Mouse (Mus musculus) adrenal gland, postnatal 36 days (tissue): ENCODE results near the gene Rph3a. TPM values are rescaled to one million over a fixed set of nuclear protein-coding genes. Genes with fewer than 3 reads are reported as not detected.
"Not testable (repeated sequence)": the region's sequence is repeated elsewhere in the genome, so short reads cannot be mapped to it uniquely, and the experiment has no call there.

Source experiments
- DNase-seq, 2 experiments: peaks; one replicate each; pipeline ENCODE4 v3.0.0; 2021; ENCODE audit warnings: mixed read lengths in 1 of 2
- total RNA-seq, 2 experiments: library from RNA; stranded (reverse); gene quantifications; 2 replicates each; pipeline ENCODE4 v1.2.3; 2021

The Rph3a gene
- total RNA-seq, 2 experiments from 2014 or later: 2.3 to 3.2 TPM

DNA sequence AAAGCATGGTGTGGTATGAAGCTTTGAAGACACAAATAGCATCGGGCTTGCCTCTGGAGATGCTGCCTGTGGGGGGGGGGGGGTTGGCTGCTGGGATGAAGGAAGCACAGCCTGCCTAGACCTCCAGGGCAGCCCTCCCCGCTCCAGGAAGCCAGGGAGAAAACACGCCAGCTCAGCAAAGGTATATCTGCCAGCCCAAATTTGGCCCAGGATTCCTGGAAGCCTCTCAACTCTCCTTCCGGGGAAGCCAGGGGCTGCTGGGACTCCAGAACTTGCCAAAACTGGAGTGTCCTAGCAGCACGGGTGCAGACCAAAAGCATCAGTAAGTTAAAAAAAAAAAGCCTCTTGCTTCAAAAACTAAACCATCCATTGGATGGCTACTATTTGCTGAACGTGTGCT lies 37.6 kb downstream of the Rph3a start:
- no peak for DNase-seq

DNA sequence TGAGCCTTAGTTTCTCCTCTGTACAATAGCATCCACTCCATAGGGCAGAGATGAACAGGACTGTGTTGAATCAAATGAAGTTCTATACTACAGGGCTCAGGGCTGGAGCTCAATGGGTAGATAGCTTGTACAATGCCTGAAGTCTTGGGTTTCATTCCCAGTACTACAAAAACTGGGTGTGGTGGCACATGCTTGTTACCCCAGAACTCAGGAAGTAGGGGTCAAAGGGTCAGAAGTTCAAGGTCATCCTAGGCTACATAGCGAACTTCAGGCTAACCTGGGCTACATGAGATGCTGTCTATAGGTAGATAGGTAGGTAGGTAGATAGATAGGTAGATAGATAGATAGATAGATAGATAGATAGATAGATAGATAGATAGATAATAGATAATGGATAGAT lies 38.6 kb downstream of the Rph3a start:
- DNase-seq: no peak

DNA sequence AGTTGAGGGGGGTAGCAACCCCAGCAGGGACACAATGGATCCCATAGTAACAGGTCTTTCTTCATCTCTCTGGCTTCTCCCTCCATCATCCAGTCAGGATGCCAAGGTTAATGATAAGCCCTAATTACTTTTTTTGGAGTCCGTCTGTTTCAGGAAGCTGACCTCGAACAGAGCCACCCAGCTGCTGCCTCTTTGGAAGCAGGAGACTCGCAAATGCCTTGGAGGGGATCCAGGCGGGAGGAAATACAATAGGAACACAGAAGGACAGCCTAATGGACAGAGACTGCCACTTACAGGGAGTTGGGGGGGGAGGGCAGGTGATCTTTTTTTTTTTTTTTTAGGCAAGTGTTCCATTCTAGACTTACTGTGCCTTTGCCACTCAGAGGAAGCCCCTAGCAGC lies 40.2 kb downstream of the Rph3a start:
- DNase-seq: peak; percentile 52 to 55

DNA sequence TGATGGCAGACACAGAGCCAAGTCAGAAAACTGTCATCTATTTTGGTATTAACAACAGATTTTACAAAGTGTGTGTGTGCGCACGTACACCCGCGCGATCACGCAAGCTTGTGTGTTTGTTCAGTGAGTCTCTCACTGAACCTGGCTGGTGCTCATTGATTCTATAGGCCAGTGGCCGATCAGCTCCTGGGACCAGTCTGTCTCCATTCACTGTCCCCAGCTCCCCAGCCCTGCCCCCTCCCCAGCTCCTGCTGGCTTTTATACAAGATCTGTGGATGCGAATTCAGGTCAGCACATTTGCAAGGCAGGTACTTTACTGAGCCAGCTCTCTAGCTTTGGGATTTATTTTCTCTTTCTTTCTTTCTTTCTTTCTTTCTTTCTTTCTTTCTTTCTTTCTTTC lies 41.1 kb downstream of the Rph3a start:
- no peak for DNase-seq

DNA sequence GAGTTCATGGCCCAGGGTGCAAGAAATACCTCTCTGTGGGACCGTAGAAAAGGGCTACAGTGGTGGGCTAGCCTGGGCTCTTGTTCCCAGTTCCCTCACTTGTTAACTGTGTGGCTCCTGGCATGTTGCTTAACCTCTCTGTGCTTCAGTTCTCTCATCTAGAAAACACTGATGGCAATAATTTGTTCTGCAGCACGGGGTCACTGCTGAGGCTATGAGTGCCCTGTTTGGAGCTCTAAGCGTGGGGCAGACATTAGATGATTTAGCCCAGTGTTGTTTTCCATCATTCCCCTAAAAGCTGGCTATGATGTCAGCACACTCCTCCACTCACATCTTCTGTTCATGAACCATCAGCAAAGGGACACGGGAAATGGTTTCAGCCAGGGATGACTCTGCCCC lies 41.8 kb downstream of the Rph3a start:
- no peak for DNase-seq

DNA sequence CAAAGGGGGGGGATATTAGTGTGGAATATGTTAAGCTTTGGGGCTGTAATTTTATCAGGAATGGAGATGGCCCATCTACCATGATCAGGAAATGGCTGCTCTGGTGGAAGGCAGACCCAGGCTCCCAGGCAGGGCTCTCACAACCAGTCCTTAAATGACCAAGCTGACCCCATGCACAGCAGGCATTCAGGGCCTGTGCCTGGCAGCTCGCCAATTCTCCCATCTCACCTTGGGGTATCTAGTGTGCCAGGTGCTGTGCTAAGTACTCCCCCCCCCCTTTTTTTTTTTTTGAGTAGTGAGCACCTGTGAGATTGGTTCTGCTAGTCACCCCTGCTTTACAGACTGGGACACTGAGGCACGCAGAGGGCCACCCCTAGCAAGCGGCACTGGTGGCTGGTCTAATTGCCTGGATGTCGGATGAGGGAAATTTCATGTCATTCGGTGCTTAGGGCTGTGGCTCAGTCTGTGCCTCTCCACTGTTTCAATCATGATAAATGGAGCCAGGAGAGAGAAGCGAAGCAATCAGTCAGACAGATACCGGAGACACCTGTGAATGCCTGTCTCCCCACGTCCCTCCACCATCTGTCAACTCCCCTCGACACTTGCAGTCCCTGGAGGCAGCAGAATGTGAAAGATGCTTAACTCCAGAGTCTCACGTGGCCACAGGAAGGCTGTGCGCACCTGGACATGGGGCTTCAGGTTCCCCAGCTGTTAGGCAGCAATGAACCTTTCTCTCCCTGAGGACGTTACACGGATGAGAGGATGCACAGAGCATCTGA lies 42.3 kb downstream of the Rph3a start:
- no peak for DNase-seq

DNA sequence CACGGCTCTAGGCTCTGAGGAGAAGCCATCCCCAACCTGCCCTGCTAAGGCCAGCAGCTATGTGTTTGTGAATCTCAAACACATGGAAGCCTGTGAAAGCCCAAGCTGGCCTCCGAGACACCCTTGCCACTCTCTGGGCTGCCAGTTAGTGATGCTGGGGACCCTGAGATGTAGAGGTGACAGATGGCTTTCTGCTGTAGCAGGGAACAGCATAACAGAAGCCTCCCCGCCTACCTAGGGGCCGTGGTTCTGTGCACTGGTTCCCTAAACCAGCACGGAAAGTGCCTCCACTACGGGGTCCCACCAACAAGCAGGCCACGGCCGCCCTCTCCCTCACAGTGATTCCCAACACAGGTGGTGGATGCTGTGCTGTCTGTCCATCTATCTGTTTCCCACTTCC lies 43.0 kb downstream of the Rph3a start:
- DNase-seq: no peak

DNA sequence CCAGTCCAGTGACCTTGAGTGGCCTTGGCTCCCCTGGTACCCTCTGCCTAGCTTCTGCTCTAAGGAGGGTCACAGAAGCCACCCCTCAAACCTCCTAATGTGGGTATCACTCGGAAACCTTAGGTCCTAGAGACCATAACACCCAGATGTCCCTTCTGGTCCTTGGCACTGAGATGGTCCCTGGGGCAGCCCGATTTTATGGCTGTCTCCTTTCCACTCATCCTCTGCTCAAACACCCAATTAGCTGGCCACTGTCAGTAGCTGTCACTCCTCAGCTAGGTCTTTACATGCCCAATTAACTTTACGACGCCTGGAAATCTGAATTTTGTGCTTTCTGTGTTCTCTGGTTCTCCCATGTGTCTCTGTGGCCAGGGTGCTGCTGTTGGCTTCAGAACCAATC lies 43.7 kb downstream of the Rph3a start:
- DNase-seq: no peak

DNA sequence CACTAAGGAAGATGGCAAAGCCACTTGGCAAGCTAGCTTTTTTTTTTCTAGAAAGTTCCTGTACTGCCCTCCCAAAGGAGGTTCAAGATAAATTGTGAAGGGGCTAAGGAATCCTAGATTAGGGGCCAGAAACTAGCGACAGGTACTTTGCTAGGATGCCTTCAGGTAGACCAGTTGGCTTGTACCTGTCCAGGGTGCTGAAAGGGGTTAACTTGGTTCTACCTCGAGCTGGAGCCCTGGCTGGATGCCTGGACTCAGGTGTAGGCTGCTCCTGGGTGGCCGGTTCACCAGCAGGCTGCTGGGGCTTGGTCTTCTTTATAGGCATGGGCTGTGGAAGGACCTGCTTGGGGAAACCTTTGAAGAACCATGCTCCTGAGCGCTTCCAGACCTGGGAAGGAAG lies 48.9 kb downstream of the Rph3a start:
- peak in 1 of 2 experiments; percentile 19 for DNase-seq

DNA sequence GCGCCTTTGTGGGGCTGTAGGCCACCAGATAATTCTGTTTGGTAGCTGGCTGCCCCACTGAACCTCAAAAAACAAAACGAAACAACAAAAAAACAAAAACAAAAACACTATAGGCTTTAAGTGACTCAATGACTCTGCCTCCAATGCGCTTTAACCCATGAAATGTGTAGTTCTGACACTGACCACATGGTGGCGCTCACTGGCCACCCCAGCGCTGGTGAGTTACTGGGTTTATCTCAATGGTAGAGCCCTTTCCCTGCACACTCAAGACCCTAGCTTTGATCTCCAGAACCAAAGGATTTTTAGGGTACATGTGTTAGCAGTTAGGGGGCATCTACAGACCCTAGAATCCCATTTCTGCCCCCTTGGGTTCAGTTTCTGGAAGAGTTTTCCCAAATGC lies 55.9 kb downstream of the Rph3a start:
- peak; percentile 34 to 44 for DNase-seq

DNA sequence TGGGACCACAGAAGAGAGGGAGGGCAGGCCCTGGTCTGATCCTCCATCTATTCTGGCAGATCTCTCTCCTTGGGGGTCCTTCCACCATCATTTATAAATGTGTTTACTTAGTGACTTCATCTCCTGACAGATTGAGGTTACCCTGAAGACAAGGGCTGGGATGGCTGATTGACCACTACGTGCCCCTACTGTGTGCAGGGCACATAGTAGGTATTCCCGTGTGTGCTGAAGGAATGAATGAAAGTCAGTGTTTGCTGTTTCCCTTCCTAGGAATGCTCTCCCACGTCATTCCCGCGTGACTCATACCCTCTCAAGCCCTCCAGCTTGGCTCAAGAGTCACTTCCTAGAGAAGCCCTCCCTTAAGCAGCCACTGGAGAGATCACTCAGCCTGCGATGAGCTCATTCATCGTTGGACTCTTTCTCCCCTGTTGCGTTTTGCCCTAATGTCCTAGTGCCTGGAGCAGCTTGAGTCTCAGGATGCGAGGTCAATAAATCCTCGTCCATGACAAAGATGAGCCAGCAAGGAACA lies 57.6 kb downstream of the Rph3a start:
- DNase-seq: no peak

DNA sequence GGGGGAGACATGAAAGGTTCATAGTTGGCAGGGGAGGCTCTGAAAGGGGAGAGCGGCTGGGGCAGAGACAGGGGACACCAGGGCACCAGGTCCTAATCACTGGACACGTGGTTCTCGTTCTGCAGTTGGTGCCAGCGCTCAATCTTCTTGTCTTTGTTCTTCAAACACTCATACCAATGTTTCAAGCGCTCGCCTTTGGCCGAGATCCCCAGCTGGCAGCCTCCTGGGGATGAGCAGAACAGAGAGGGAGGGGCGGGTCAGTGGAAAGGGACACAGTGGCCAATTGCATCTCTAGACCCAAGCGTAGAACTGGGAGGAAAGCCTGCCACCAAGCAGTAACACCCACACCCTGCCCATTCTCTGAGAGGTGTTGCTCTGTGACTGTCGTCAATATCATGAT lies 67.8 kb downstream of the Rph3a start:
- DNase-seq: no peak

DNA sequence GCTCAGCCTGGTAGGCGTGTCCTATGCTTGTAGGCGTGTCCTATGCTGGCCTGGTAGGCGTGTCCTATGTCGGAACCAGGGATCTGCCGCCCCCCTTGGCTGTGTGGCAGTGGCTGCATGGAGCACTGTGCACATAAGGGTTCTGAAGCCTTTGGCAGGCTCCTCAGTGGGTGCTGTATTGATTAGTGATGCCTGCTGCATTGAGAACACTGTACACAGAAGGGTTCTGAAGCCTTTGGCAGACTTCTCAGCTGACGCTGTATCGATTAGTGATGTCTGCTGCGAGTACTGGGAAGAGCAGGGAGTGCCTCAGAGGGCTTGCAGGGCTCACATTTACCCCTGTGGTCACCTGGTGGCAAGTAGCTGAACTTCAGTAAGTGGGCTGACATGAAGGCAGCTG lies 71.3 kb downstream of the Rph3a start:
- no peak for DNase-seq

DNA sequence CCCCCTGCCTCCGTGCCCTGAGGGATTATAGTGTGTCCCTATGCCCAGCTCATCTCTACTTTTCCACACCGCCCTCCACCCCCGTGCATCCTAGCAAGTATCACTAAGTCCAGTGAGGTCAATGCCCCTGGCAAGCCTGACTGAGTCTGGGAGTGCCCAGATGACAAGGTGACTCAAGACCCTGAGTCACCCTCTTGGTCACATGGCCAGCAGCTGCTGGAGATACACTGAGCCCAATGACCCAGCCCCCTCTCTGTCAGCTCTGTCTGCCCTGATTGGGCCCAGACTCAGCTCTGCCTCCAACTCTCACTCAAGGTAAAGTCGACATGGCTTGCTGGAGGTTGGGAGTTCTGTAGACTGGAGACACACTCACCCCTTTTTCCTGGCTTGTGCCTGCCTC lies 72.1 kb downstream of the Rph3a start:
- DNase-seq: peak; percentile 75 to 77

DNA sequence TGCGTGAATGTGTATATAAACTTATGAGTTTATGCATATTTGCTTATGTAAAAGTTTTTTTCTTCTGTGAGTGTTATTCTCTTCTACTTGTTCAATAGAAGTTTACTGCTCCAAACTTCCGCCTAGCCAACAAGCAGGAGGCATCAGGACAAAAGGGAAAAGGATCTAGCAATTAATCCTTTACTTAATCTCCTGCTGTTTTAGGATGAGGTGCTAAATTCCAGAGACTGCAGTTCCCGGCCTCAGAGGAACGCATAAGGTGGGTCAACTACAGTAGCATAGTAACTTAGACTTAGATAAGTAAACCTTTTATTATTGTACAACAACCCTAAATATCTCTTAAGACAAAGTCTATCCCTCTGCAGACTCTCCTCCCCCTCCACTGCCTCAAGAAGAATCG lies 75.9 kb downstream of the Rph3a start:
- DNase-seq: no peak

DNA sequence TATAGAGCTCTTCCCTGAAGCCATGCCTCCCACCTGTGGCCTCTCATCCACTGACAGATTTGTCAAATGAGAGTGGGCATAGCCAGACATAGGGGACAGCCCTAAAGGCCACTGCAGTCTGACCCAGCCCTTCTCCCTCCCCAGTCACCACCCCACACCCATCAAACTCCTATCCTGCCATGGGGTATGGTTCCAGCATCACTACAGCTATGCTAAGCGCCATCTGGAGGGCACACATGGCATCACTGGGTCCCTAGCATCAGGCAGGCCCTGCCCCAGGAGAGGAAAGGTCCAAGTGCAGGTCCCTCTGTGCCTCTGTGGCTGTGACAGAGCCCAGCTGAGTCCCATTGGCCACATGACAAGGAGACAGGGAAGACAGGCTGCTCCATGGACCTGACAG lies 82.9 kb downstream of the Rph3a start:
- DNase-seq: no peak

DNA sequence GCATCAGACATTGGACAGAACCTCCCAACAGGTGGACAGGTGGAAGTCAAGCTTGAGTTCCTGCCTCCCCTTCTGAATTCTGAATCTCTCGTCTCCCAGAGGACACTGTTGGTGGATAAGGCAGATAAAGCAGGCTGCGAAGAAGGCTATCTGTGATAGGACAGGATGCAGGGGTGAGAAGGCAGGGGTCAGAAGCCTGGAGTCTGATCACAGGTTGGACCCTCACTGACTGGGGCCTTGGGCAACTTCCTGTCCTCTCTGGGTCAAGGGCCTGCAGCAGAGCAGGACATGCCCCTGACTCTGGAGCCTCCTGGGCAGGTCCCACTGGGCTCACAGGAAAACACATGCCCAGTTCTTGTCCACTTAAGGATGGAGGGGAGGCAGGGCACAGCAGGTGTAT lies 83.6 kb downstream of the Rph3a start:
- not testable (repeated sequence) for DNase-seq

DNA sequence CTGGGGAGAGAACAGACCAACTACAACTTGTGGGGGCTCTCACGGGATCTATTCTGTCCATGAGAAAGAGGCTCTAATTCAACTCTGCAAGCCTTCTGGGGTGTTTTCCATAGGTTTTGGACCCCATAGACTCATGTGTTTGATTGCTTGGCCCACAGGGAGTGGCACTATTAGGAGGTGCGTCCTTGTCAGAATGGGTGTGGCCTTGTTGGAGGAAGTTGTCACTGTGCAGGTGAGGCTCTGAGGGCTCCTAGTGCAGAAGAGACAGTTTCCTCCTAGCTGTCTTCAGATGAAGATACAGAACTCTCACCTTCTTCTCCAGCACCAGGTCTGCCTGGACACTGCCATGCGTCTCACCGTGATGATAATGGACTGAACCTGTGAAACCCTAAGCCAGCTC lies 85.4 kb downstream of the Rph3a start:
- not testable (repeated sequence) for DNase-seq

DNA sequence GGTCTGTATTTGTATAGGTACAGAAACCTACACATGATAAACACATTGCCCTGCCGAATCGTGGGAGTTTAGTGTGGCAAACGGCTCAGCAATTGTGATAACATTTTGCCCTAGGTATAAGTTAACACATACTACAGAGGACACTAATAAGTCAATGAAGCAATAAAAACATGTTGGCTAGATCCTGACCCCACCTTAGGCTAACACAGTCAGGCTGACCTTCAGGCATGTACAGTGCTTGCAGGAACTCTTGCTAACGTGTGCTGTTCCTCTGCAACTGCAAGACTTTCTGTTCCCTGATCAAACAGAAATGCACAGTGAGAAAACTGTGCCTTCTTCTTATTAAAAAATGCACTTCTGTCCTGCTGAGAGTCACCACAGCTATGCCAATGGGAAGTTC lies 85.9 kb downstream of the Rph3a start:
- no peak for DNase-seq

DNA sequence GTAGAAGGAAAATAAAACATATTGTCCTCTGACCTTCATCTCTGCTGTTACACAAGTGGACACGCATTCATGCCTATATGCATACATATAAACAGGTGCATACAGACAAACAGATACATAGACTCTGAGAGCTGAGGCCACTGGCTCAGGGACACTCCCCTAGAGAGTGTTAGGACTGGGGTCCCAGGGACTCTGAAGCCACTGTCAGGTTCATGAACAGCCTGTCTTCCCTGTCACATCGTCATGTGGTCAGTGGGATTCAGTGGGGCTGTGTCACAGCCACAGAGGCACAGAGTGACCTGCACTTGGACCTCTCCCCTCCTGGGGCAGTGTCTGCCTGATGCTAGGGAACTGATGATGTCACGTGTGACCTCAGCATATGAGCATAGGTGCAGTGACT lies 89.6 kb downstream of the Rph3a start:
- no peak for DNase-seq

DNA sequence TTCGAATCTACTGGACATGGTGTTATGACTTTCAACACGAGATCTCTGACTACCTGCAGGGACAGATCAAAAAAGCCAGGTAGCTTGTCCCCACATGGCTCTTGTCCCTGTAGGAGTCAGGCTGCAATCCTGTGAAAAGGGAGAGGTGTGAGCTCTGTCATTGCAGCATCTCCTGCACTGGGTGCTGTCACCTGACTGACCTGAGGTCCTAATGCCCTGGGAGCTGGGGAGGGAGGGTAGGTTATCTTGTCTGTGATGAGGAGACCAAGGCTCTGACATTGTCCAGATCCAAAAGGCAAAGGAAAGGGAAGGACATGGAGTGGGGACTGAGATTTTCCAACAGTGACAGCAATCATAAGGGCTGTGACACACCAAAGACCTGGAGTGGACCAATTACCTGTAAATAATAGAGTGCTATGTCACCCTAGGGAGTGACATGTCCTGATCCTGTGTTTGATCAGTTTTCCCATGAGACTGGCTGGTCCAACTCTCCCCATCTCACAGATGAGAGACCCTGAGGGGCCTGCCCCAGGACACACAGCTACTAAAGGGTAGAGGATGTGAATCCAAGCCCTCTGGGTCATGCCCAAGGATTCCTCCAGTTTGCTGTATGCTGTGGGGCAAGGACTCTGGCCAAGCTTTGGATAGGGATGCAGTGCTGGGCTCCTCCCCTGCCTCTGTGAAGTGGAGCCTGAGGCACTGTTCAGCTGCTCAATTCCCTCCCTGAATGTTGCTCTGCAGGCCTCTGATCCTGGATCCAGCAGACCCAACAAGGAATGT lies 90.5 kb downstream of the Rph3a start:
- DNase-seq: not testable (repeated sequence)

DNA sequence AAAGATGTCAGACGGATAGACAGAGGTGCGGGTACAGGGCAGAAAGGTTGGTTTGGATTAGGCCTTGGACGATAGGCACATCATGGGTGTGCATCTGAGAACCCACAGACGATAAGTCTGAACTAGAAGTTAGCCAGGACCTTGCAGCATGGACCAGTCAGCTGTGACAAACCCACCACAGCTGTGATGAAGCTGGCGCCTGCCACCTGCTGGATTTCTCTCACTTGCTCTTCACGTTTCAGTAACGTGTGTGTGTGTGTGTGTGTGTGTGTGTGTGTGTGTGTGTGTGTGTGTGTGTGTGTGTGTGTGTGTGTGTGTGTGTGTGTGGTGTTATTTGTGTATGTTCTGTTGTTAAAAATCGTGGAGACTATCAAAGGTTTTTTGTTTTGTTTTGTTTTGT lies 95.7 kb downstream of the Rph3a start, which contains the start of gene Oas1d:
Oas1d (plus strand) TSS at position 333 of the 400 bp plus-strand sequence.
- DNase-seq: not testable (repeated sequence)

DNA sequence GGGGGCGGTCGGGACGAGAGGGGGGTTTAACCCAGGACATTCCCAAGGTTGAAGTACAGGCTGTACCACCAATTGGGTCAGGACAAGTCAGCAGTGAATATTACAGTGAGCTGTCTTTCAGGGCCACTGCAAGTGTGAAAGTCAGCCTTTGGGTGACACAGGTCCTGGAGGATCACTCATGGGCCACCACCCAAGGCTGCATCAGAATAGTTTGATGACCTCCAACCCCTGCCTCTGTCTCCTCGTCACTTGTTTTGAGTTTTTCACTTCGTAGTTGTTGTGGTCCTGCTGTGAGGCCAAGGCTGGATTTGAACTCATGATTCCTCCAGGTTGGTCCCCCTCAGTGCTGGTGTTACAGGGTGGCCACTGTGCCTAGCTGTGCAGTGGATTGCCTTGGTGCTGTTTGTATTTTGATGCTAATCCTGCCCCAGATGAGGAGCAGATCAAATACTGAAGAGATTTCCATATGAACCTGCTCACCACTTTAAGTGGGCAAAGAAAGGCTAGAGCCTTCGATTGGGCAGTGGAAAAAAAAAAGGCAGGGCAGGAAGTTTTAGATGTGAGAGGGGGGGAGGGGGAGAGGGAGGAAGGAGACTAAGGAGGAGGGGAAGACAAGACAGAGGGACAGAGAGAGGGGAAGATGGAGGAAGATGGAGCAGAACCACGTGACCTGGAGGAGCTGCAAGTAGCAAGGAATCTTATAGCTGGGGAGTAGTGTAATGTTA lies 101.5 kb downstream of the Rph3a start:
- DNase-seq: no peak
